Mouse (Mus musculus): ENCODE measurements around the gene 9130008F23Rik. TPM values are rescaled to one million over a fixed set of nuclear protein-coding genes. Genes with fewer than 3 reads are reported as not detected.

The 9130008F23Rik gene
- polyA plus RNA-seq, 1 experiment from 2014 or later: 0.37 TPM

DNA sequence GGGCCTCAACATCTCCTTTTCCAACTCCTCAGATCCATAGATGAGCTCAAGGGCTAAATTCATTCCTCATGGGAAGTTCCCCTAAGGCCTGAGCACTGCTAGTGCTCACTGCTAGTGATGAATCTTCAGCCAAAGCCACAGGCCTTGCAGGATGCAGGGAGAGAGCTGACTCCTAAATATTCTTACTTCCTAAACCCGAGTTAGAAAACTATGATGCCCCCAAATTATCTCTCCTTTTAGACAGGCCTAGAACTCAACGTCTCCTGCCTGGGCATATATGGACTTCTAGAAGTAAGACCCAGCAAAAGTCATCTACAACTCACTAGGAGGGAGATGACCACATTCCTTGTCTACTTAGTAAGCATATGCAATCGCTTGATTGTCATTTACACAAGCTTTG lies 2.6 kb downstream of the 9130008F23Rik start:
- DNase-seq (ENCODE audit: low spot score): no peak
- H3K36me3 ChIP-seq (replicated peaks): no peaks in the 10 kb centered on the region
- H3K27ac ChIP-seq (replicated peaks): no peak overlapping the region
- WGBS: 42% methylated on average over 3 of the region's 3 CpGs
- no peak overlapping the region for H3K4me3 ChIP-seq
- no peaks in the 10 kb centered on the region for H3K9me3 ChIP-seq
- H3K27me3 ChIP-seq (replicated peaks; ENCODE audit: low read depth, poor library complexity, severe bottlenecking): no peaks in the 10 kb centered on the region; the same call in 1 of the 2 replicates
- H3K4me1 ChIP-seq: peaks cover 4% of the 10 kb centered on the region; the same call in 1 of the 2 replicates

DNA sequence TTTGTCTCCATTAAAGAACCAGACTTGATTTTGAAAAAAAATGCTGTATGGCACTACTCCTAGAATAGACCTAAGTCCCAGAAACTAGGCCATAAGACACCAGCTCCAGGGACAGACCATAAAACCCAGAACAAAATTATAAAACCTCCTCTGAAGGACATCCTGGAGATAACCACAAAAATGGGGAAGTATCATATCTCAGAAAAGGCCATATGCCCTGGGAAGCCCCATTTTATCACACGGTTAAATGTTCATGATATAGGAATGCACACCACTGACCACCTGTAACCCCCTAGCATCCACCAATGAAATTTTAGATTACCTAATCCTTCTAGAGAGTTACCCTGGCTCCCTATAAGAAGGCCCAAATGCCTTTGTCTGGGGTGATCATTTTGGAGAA lies 4.8 kb downstream of the 9130008F23Rik start:
- Histone ChIP-seq H3K9me3 (no peaks in the 10 kb centered on the region), H3K4me3 (no peak overlapping the region), H3K27ac (replicated peaks) (no peak overlapping the region), H3K27me3 (replicated peaks; ENCODE audit: low read depth, poor library complexity, severe bottlenecking) (no peaks in the 10 kb centered on the region; the same call in 1 of the 2 replicates), H3K36me3 (replicated peaks) (no peaks in the 10 kb centered on the region), H3K4me1 (peaks cover 4% of the 10 kb centered on the region; the same call in 1 of the 2 replicates)
- 94% methylated on average over 1 of the region's 1 CpGs for WGBS
- DNase-seq (ENCODE audit: low spot score): no peak

DNA sequence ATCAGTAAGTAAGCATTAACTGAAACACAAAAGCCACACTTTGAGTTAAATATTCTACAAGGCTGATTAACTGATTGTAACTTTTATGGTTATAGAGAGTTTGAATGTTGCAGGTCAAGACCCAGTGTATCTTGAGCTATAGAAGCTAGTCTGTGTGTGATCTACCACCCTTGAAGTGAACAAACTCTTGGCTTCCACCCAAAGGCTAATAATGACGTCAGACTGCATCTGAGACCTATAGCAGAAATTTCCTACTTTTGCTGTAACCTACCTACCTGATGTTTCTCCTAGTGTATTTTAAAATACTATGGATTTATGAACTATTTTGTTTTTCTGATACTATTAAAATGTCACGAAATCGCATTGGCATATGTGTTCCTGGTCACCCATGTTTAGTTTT lies 5.7 kb downstream of the 9130008F23Rik start:
- Histone ChIP-seq H3K36me3 (replicated peaks) (no peaks in the 10 kb centered on the region), H3K9me3 (no peaks in the 10 kb centered on the region), H3K27me3 (replicated peaks; ENCODE audit: low read depth, poor library complexity, severe bottlenecking) (no peaks in the 10 kb centered on the region; the same call in 1 of the 2 replicates), H3K4me3 (no peak overlapping the region), H3K4me1 (peaks cover under 1% of the 10 kb centered on the region; the same call in 1 of the 2 replicates), H3K27ac (replicated peaks) (no peak overlapping the region)
- no peak for DNase-seq (ENCODE audit: low spot score)
- 89% methylated on average over 3 of the region's 3 CpGs for WGBS

DNA sequence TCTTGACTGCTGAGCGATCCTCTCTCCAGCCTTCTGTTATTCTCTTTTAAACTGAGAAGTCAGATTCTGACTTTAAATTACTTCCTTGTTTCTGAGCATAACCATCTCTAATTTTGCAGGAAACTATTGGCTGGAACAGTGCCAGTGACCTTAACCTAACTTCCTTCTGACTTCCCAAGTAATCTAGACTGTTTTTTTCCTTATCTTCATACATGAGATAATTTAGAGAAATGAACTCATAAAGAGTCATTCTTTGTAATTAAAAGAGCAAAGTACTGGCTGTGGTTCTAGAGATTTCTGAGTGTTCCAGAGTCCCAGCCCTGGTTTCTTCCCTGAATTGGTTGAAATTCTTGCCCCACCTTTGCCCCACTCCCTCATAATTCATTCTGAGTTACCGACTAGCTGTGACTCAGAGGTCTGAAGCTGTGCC lies 6.8 kb downstream of the 9130008F23Rik start:
- Histone ChIP-seq H3K27ac (replicated peaks) (no peak overlapping the region), H3K9me3 (no peaks in the 10 kb centered on the region), H3K4me1 (no peaks in the 10 kb centered on the region), H3K4me3 (no peak overlapping the region), H3K36me3 (replicated peaks) (no peaks in the 10 kb centered on the region), H3K27me3 (replicated peaks; ENCODE audit: low read depth, poor library complexity, severe bottlenecking) (no peaks in the 10 kb centered on the region)
- DNase-seq (ENCODE audit: low spot score): no peak
- 63% methylated on average over 2 of the region's 2 CpGs for WGBS

DNA sequence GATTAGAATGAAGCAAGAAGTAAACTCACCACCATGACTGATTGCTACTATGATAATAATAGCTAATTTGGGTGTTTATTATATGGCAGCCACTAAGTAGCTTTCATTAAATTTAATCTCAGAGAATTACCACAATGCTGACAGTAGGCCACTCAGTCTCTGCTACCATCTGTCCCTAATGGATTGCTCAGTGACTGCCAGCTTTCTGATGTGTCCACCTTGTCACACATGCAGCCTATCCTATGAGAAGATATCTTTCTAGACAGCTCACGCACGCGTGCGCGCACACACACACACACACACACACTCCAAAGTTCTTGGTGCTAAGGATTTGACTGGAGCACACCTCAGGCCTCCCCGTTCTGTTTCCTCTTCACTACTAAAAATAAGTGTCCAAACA lies 7.7 kb downstream of the 9130008F23Rik start:
- Histone ChIP-seq H3K4me3 (no peak overlapping the region), H3K27me3 (replicated peaks; ENCODE audit: low read depth, poor library complexity, severe bottlenecking) (no peaks in the 10 kb centered on the region), H3K36me3 (replicated peaks) (no peaks in the 10 kb centered on the region), H3K27ac (replicated peaks) (no peak overlapping the region), H3K4me1 (no peaks in the 10 kb centered on the region), H3K9me3 (no peaks in the 10 kb centered on the region)
- 92% methylated on average over 6 of the region's 6 CpGs for whole genome bisulfite sequencing
- no peak for DNase-seq (ENCODE audit: low spot score)

DNA sequence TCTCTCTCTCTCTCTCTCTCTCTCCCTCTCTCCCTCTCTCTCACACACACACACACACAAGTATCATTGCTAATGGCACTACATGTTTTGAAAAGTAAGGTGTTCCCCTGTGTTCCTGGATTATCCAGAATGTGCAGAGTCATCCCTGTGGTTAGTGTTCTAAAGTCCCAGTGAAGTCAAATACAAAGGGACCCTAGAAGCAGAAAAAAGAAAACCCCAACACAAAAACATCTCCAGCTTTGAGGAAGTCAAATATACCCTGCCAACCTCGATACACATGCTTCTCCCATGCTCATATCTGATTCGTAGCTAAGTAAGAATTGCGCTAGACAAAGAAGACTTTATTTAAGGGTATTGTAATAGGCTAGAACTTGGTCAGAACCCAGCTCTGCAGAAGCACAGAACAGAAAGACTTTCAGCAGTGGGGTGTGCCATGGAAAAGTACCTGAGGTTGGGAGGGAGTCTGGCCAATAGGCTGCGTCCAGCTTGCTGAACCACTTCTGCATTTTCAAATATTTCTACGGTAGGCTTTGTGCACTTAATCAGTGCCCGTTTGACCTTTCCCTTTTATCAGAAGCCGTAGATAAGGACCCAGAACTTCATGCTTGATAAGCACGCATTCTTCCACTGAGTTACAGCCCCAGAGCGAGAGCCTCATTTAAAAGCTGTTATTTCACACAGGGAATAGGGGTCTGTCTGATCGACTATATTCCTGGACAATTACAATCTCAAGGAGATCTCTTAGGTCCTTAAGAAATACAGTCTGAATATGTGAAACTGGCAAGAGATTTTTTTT lies 11.2 kb downstream of the 9130008F23Rik start:
- 84% methylated on average over 10 of the region's 10 CpGs for WGBS
- H3K4me3 ChIP-seq: no peak overlapping the region
- no peaks in the 10 kb centered on the region for H3K36me3 ChIP-seq (replicated peaks)
- H3K4me1 ChIP-seq: no peaks in the 10 kb centered on the region
- no peak overlapping the region for H3K27ac ChIP-seq (replicated peaks)
- DNase-seq (ENCODE audit: low spot score): no peak
- H3K9me3 ChIP-seq: no peaks in the 10 kb centered on the region
- no peaks in the 10 kb centered on the region for H3K27me3 ChIP-seq (replicated peaks; ENCODE audit: low read depth, poor library complexity, severe bottlenecking)

DNA sequence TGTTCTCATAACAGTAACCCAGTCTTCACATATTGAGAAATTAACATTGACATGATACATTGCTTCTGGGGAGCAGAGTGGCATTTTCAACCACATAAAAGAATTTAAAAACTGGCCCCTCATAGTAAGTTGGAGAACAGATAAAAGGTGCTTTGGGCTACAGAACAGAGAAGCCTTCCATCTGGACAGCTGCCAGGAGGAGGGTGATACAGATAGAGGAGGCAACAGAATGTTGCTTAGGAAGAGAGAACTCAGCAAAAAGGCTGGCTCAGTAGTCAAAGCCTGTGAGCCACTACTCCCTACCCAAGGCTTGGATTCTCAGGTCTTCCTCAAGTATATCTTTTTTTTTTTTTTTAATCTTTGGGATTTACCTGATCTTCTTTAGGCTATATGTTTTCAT lies 25.3 kb downstream of the 9130008F23Rik start:
- no peaks in the 10 kb centered on the region for H3K27me3 ChIP-seq (replicated peaks; ENCODE audit: low read depth, poor library complexity, severe bottlenecking)
- no peak overlapping the region for H3K4me3 ChIP-seq
- no peaks in the 10 kb centered on the region for H3K4me1 ChIP-seq
- no peak for DNase-seq (ENCODE audit: low spot score)
- H3K9me3 ChIP-seq: no peaks in the 10 kb centered on the region
- no peak overlapping the region for H3K27ac ChIP-seq (replicated peaks)
- no peaks in the 10 kb centered on the region for H3K36me3 ChIP-seq (replicated peaks)

DNA sequence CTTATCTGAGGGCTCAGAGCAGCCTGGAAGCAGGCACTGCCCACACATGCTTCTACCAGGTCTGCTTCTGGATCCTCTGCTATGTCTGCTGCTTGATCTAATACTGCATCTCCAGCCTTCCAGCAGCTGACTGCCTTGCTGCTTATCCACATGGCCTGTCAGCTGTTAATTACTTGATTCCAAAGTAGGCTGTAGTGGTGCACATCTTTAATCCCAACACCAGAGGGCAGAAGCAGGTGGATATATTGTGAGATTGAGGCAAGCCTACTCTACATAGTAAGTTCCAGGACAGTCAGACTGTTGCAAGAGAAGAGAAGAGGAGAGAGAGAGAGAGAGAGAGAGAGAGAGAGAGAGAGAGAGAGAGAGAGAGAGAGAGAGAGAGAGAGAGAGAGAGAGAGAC lies 43.1 kb downstream of the 9130008F23Rik start:
- Histone ChIP-seq H3K27me3 (replicated peaks; ENCODE audit: low read depth, poor library complexity, severe bottlenecking) (no peaks in the 10 kb centered on the region), H3K4me3 (no peak overlapping the region), H3K27ac (replicated peaks) (no peak overlapping the region), H3K9me3 (no peaks in the 10 kb centered on the region), H3K4me1 (no peaks in the 10 kb centered on the region), H3K36me3 (replicated peaks) (no peaks in the 10 kb centered on the region)
- no peak for DNase-seq (ENCODE audit: low spot score)

DNA sequence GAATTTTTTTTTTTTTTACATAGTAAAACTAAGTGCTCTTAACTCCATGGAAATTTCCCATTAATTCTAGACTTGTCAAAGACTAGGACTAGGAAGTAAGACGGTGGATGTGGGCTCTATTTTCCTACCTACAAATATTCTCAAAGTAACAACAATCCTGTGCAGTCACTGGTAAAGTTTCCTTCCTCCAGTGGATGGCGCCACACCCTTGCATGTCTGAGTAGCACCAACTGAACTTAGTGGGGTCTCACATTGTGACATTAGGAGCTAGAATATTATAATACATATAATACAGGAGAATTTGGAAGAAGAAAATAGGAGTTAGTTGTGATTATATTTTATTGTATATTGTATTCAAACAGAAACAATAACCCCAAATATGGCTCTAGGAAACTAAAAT lies 48.5 kb downstream of the 9130008F23Rik start:
- WGBS: 55% methylated on average over 2 of the region's 2 CpGs

More for the DNA sequence above, 48.5 kb downstream of the 9130008F23Rik start:
- no peak overlapping the region for H3K4me3 ChIP-seq
- H3K27ac ChIP-seq (replicated peaks): no peak overlapping the region
- no peaks in the 10 kb centered on the region for H3K36me3 ChIP-seq (replicated peaks)
- no peaks in the 10 kb centered on the region for H3K4me1 ChIP-seq
- H3K27me3 ChIP-seq (replicated peaks; ENCODE audit: low read depth, poor library complexity, severe bottlenecking): no peaks in the 10 kb centered on the region
- no peaks in the 10 kb centered on the region for H3K9me3 ChIP-seq
- no peak for DNase-seq (ENCODE audit: low spot score)

Other genes starting within 250 kb of the 9130008F23Rik start
- gene Esp3, start 248.5 kb downstream of the 9130008F23Rik start, polyA plus RNA-seq (2016; fragmentation: Nextera tagmentation; extraction: Ambion mirVana): not detected in 2 replicates
- gene Esp1, start 153.4 kb downstream of the 9130008F23Rik start, polyA plus RNA-seq (2016; fragmentation: Nextera tagmentation; extraction: Ambion mirVana): not detected in 2 replicates
- gene Crisp2, start 73.6 kb downstream of the 9130008F23Rik start, polyA plus RNA-seq (2016; fragmentation: Nextera tagmentation; extraction: Ambion mirVana): not detected in 2 replicates
- gene Rhag, start 69.4 kb downstream of the 9130008F23Rik start, polyA plus RNA-seq (2016; fragmentation: Nextera tagmentation; extraction: Ambion mirVana): 5.0 and 5.6 TPM in 2 replicates
- gene Glyatl3, start 33.8 kb upstream of the 9130008F23Rik start, polyA plus RNA-seq (2016; fragmentation: Nextera tagmentation; extraction: Ambion mirVana): 0.25 TPM in 1 of 2 replicates, not detected in the other
- 29.1 and 33.2 TPM in 2 replicates for gene Mut, start 54.1 kb upstream of the 9130008F23Rik start, polyA plus RNA-seq (2016; fragmentation: Nextera tagmentation; extraction: Ambion mirVana)
- 40.0 and 41.0 TPM in 2 replicates for gene Cenpq, start 54.5 kb upstream of the 9130008F23Rik start, polyA plus RNA-seq (2016; fragmentation: Nextera tagmentation; extraction: Ambion mirVana)

Data from embryonic facial prominence, embryonic 10.5 days (tissue).